Mouse (Mus musculus): ENCODE measurements at regions not wholly inside any gene's neighbourhood (a gene's known extent, or its start where the extent isn't known, plus 50 kb on each side); places are given as distances from the start of the nearest gene placed in this dataset.

GRCm38 (mm10) chr13:75543595-75543994 lies 163.0 kb upstream of the Ell2 start:
- DNase-seq (ENCODE audit: low spot score) (no peak), ATAC-seq (no peak)
- Histone ChIP-seq H3K4me1 (ENCODE audit: insufficient read depth, low read depth, low read length) (no peaks in the 10 kb centered on the region), H3K27me3 (replicated peaks; ENCODE audit: insufficient read depth, low read length) (no peaks in the 10 kb centered on the region), H3K4me2 (replicated peaks; ENCODE audit: low read depth, low read length) (no peak overlapping the region), H3K4me3 (ENCODE audit: low read depth, low read length) (no peak overlapping the region), H3K27ac (ENCODE audit: low read length) (no peak overlapping the region), H3K9ac (replicated peaks; ENCODE audit: low read depth) (no peak overlapping the region), H3K36me3 (ENCODE audit: insufficient read depth, low read length) (no peaks in the 10 kb centered on the region), H3K9me3 (ENCODE audit: low read length) (no peaks in the 10 kb centered on the region)
- no peak for TF ChIP-seq EP300 (IDR thresholded peaks at IDR 0.05)
- TF ChIP-seq CTCF (IDR thresholded peaks at IDR 0.05): no peak
- WGBS: 60% methylated on average over 3 of the region's 3 CpGs

- H3K9me3 ChIP-seq (ENCODE audit: low read length): no peaks in the 10 kb centered on the region
- no peak for ATAC-seq
- H3K36me3 ChIP-seq (ENCODE audit: insufficient read depth, low read length): no peaks in the 10 kb centered on the region
- H3K27me3 ChIP-seq (replicated peaks; ENCODE audit: insufficient read depth, low read length): no peaks in the 10 kb centered on the region
- no peak overlapping the region for H3K4me2 ChIP-seq (replicated peaks; ENCODE audit: low read depth, low read length)
- no peak overlapping the region for H3K4me3 ChIP-seq (ENCODE audit: low read depth, low read length)
- DNase-seq (ENCODE audit: low spot score): no peak
- H3K4me1 ChIP-seq (ENCODE audit: insufficient read depth, low read depth, low read length): no peaks in the 10 kb centered on the region
- no peak overlapping the region for H3K9ac ChIP-seq (replicated peaks; ENCODE audit: low read depth)
- TF ChIP-seq CTCF (IDR thresholded peaks at IDR 0.05) (no peak), EP300 (IDR thresholded peaks at IDR 0.05) (no peak)
- H3K27ac ChIP-seq (ENCODE audit: low read length): no peak overlapping the region
These were observed 161.8 kb upstream of the Ell2 start for GRCm38 (mm10) chr13:75544728-75545127.

DNA sequence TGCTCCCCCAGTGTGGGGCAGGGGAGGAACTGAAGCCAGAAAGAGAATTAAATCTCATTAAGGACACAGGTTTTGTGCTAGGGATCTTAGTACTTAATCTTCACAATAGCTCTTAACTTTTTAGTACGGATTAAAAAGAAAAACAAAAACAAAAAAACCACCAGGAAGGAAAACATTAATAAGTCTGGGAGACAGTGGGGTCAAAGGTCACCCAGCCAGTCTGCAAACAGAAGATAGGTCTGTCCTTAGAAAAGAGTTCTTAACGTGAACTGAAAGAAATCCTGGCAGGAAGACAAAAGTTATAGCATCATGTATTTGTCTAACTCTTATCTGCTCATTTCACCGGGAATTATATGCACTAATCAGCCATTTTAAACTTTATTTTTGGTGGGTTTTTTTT lies 158.8 kb upstream of the Ell2 start:
- Histone ChIP-seq H3K4me1 (ENCODE audit: insufficient read depth, low read depth, low read length) (no peaks in the 10 kb centered on the region), H3K4me3 (ENCODE audit: low read depth, low read length) (no peak overlapping the region), H3K9ac (replicated peaks; ENCODE audit: low read depth) (no peak overlapping the region), H3K36me3 (ENCODE audit: insufficient read depth, low read length) (no peaks in the 10 kb centered on the region), H3K27ac (ENCODE audit: low read length) (no peak overlapping the region), H3K27me3 (replicated peaks; ENCODE audit: insufficient read depth, low read length) (no peaks in the 10 kb centered on the region), H3K4me2 (replicated peaks; ENCODE audit: low read depth, low read length) (no peak overlapping the region), H3K9me3 (ENCODE audit: low read length) (no peaks in the 10 kb centered on the region)
- TF ChIP-seq CTCF (IDR thresholded peaks at IDR 0.05) (no peak), EP300 (IDR thresholded peaks at IDR 0.05) (no peak)
- DNase-seq (ENCODE audit: low spot score): no peak
- 23% methylated on average over 3 of the region's 3 CpGs for WGBS
- ATAC-seq: no peak

GRCm38 (mm10) chr13:75578971-75579370 lies 127.6 kb upstream of the Ell2 start:
- DNase-seq (ENCODE audit: low spot score): no peak
- Histone ChIP-seq H3K9me3 (ENCODE audit: low read length) (no peaks in the 10 kb centered on the region), H3K4me3 (ENCODE audit: low read depth, low read length) (no peak overlapping the region), H3K27ac (ENCODE audit: low read length) (no peak overlapping the region), H3K9ac (replicated peaks; ENCODE audit: low read depth) (no peak overlapping the region), H3K27me3 (replicated peaks; ENCODE audit: insufficient read depth, low read length) (no peaks in the 10 kb centered on the region), H3K36me3 (ENCODE audit: insufficient read depth, low read length) (no peaks in the 10 kb centered on the region), H3K4me1 (ENCODE audit: insufficient read depth, low read depth, low read length) (no peaks in the 10 kb centered on the region), H3K4me2 (replicated peaks; ENCODE audit: low read depth, low read length) (no peak overlapping the region)
- TF ChIP-seq EP300 (IDR thresholded peaks at IDR 0.05): no peak
- TF ChIP-seq CTCF (IDR thresholded peaks at IDR 0.05): no peak
- no peak for ATAC-seq
- 80% methylated on average over 1 of the region's 1 CpGs for WGBS

GRCm38 (mm10) chr13:75590836-75591235 lies 115.7 kb upstream of the Ell2 start:
- DNase-seq (ENCODE audit: low spot score): no peak
- Histone ChIP-seq H3K4me3 (ENCODE audit: low read depth, low read length) (no peak overlapping the region), H3K27me3 (replicated peaks; ENCODE audit: insufficient read depth, low read length) (no peaks in the 10 kb centered on the region), H3K4me1 (ENCODE audit: insufficient read depth, low read depth, low read length) (no peaks in the 10 kb centered on the region), H3K36me3 (ENCODE audit: insufficient read depth, low read length) (no peaks in the 10 kb centered on the region), H3K4me2 (replicated peaks; ENCODE audit: low read depth, low read length) (no peak overlapping the region), H3K9ac (replicated peaks; ENCODE audit: low read depth) (no peak overlapping the region), H3K9me3 (ENCODE audit: low read length) (no peaks in the 10 kb centered on the region), H3K27ac (ENCODE audit: low read length) (no peak overlapping the region)
- WGBS: 29% methylated on average over 2 of the region's 2 CpGs
- no peak for TF ChIP-seq EP300 (IDR thresholded peaks at IDR 0.05)
- TF ChIP-seq CTCF (IDR thresholded peaks at IDR 0.05): no peak
- ATAC-seq: no peak

DNA sequence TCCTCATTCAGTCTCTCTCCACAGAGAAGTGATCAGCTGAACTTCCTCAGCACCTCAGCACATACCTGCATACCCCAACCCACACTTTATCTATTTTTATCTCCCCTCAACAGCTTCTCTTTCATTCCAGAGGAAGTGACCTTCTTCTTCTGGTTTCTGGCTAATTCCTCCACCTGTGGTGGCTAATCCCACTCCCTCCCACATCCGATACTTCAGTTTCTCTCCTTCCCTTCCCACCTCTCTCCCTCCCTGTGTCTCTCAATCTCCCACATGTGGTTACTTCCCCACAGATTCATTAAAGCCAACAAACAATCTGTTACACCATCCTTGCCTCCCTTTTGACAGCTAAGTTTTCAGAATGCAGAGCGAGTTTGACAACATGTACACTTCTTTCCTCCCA lies 109.7 kb upstream of the Ell2 start:
- Histone ChIP-seq H3K27me3 (replicated peaks; ENCODE audit: insufficient read depth, low read length) (no peaks in the 10 kb centered on the region), H3K4me3 (ENCODE audit: low read depth, low read length) (no peak overlapping the region), H3K9ac (replicated peaks; ENCODE audit: low read depth) (no peak overlapping the region), H3K36me3 (ENCODE audit: insufficient read depth, low read length) (no peaks in the 10 kb centered on the region), H3K27ac (ENCODE audit: low read length) (no peak overlapping the region), H3K4me1 (ENCODE audit: insufficient read depth, low read depth, low read length) (no peaks in the 10 kb centered on the region), H3K4me2 (replicated peaks; ENCODE audit: low read depth, low read length) (no peak overlapping the region), H3K9me3 (ENCODE audit: low read length) (no peaks in the 10 kb centered on the region)
- TF ChIP-seq EP300 (IDR thresholded peaks at IDR 0.05): no peak
- no peak for TF ChIP-seq CTCF (IDR thresholded peaks at IDR 0.05)
- no peak for ATAC-seq
- 87% methylated on average over 2 of the region's 2 CpGs for WGBS
- DNase-seq (ENCODE audit: low spot score): no peak

DNA sequence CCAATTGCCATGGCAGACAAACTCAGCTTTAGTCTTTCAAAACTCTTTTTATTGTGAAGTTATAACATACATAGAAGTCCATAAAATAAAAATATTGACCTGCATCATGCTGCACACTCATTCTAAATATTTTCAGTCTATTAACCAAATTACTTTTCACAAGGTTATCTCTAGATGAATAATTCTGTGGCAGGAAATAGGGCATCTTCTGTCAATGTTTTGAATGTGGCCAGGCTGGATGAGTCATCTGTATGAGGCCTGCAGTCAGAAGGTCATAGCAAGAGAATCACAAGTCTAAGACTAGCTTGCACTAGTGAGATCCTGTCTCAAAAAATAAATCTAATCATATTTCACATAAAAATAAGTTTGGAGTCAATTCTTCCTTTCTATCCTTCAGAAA lies 108.4 kb upstream of the Ell2 start:
- DNase-seq (ENCODE audit: low spot score) (no peak), ATAC-seq (no peak)
- Histone ChIP-seq H3K4me3 (ENCODE audit: low read depth, low read length) (no peak overlapping the region), H3K27ac (ENCODE audit: low read length) (no peak overlapping the region), H3K4me2 (replicated peaks; ENCODE audit: low read depth, low read length) (no peak overlapping the region), H3K9me3 (ENCODE audit: low read length) (no peaks in the 10 kb centered on the region), H3K4me1 (ENCODE audit: insufficient read depth, low read depth, low read length) (no peaks in the 10 kb centered on the region), H3K9ac (replicated peaks; ENCODE audit: low read depth) (no peak overlapping the region), H3K36me3 (ENCODE audit: insufficient read depth, low read length) (no peaks in the 10 kb centered on the region), H3K27me3 (replicated peaks; ENCODE audit: insufficient read depth, low read length) (no peaks in the 10 kb centered on the region)
- TF ChIP-seq CTCF (IDR thresholded peaks at IDR 0.05) (no peak), EP300 (IDR thresholded peaks at IDR 0.05) (no peak)

Measured in lung, postnatal 0 days (tissue).